Mouse (Mus musculus) bone marrow, adult 2 months (tissue): ENCODE results near the gene Spata33.

ENCODE experiments used
- CTCF ChIP-seq: fragments of 200-500 bp; IDR thresholded peaks from 2 replicates; pipeline ENCODE4 v1.5.1; 2011; ENCODE audit warnings: low read length, control low read depth; ENCODE audit not compliant: control insufficient read depth, insufficient read depth
- POLR2A ChIP-seq: fragments of 200-500 bp; IDR thresholded peaks from 2 replicates; pipeline ENCODE4 v1.6.1; 2011; ENCODE audit warnings: low read depth, mild to moderate bottlenecking, control low read depth, low read length, borderline replicate concordance; ENCODE audit not compliant: control insufficient read depth

DNA sequence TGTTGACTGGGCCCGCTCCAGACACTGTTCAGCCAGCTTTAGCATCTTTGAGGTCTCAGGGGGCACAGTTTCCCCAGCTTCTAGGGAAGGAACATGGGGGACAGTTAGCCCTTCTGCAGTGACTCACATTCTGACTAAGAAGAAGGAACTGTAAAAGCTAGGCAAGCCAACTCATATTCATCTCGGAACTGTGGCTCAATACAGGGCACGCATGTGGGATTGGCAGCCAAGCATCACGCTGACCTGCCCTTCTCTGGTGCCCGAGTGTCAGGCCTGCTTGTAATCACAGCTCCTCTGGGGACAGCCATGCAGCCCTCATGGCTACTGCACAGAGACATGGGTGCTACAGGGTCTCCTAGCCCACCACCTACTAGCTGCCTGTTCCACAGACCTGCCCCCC lies 38.3 kb downstream of the Spata33 start:
- TF ChIP-seq POLR2A (no peak), CTCF (no peak)
